Mouse (Mus musculus) left cerebral cortex, adult 9 months (tissue): ENCODE results near the gene Tepsin.

Experiments used
- DNase-seq, 2 experiments: peaks; one replicate each; pipeline ENCODE4 v3.0.0; 2022; ENCODE audit warnings: low spot score in 2 of 2

Tepsin gene

DNA sequence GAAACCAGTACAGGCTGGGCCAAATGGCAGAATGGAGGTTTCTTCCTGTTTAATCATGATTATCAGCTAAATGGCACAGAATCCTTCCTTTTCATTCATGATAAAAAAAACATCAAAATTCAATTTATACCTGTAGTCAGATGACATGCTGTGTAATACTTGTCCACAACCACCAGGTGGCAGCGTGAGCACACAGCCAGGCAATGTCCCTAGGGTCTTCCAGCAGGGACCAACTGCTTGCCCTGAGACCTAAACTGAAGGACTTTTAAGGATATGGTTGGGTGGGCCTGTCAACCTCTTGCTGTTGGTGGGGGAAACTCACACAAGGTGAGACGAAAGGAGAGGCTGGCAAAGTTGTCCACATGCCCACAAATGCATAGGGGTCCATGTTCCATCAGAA lies 12.5 kb upstream of the Tepsin start:
- no peak for DNase-seq

DNA sequence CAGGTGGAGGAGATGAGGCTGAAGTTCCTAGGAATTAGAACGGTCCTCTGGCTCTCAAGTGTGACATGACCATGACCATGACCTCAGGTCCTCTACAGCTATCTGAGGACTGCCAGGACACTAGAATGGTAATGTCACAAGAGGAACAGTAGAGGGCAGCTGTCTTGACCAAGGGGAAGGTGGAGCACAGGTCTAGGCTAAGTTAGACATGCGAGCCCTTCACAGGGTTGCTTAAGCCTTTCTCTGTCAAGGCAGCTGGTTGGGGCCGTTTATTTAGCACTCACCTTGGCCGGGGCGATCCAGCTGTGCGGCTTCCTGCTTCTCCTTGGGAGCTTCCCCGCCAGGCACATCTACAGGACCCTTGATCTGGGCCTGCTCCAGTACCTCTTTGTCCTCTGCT lies 12.0 kb upstream of the Tepsin start:
- no peak for DNase-seq

DNA sequence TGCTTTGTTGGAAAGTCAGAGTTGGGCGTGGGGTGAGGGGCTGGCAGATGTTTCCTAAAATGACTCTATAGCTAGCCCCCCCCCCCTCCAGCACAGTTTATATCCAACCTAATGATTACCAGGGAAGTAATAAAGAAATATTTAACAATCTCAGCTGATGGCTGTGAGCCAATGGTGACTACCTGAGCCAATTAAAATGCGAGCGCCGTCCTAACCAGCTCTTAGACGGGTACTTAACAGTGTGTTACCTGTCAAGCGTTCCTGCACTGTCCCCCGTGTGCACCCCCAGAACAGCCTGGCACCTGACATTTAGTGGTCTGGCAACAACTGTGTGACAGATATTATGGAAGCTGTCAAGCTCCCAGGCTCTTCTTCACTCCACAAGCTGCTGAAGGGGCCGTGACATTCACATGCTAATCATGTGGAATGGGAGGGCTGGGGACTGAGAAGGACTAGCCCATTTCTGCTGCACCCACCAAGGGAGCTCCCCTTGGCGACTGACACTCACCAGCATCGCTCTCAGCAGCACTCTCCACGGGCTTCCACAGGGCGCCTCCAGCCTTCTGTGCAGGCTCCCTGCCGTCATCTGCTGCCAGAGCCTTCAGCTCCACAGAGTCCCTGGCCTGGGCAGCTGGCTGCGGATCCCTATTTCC lies 11.2 kb upstream of the Tepsin start:
- DNase-seq, result no peak

DNA sequence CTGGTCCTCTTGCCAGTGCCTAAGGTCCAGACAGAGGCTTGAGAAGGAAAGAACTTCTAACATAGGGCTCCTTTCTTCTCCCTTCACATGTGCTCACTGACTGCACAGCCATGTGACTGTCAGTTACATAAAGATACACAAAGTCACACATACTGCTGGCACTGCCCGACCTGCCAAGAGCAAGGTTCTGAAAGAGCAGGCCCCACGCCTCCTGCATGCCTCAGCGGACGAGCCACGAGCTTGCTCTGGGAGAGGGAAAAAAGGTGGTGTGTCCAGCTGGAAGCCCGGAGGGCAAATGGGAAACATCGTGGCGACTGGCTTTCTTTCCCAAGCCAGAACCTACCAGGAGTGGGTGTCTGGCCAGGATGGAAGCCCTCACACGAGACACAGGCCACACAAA lies 9.3 kb upstream of the Tepsin start:
- no peak for DNase-seq

DNA sequence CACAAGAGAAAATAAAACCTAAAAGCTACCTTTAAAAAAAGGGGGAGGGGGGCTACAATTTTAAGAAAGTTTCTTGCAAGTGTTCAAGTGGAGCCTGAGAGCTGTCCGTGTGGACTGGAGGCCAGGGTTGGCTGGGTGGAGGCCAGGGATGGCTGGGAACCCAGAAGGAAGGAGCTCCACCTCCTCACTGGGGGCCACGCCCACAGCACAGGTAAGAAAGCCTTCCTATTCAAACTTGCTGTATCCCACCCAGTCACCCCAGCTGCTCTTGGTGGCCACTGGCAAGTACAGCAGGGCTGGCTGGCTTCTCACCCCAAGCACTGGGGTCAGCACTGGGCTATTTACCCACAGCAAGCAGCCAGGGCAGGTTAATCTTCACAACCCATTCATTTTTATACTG lies 8.5 kb upstream of the Tepsin start:
- DNase-seq, result no peak

DNA sequence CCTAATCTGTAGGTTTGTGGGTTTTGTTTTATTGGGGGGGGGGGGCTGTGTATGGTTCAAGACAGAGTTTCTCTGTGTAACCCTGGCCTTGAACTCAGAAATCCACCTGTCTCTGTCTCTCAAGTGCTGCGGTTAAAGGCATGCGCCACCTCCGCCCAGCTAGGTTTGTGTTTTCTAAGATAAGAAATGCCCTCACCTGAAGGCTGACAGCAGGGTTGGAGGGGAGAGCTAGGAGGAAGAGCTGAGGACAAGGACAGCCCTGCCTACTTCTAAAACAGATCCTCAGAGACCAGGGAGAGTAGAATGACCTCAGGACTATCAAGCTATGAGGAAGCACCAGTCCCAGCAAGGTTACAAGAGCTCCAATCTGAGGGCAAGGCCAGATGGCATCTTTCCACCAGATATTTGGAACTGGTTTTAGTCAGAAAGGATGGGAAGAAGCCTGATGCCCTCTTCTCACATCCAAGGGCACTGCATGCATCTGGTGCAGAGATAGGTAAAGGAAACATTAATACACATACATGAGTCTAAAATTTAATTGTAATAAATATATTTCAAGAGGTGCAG lies 5.0 kb upstream of the Tepsin start:
- DNase-seq, result no peak

DNA sequence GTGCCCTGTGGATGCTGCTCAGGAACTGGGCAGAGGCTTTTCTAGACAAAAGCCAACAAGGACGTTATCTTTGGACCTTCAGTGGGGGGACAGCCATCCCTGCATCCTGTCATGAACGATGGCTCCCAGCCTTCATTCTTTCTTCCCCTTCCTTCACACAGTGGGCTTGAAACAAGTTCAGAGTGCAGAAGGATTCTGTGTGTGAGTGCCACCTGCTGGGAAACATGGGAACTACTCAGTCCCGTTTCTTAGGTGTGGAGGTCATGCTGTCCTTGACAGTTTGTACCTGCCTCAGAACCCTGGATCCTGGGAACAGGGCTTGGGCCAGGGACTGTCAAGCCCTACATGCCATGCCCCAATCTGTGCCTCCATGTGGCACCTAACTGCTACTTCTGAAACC lies 2.5 kb upstream of the Tepsin start:
- DNase-seq, result peak in 1 of 2 experiments; percentile 74

DNA sequence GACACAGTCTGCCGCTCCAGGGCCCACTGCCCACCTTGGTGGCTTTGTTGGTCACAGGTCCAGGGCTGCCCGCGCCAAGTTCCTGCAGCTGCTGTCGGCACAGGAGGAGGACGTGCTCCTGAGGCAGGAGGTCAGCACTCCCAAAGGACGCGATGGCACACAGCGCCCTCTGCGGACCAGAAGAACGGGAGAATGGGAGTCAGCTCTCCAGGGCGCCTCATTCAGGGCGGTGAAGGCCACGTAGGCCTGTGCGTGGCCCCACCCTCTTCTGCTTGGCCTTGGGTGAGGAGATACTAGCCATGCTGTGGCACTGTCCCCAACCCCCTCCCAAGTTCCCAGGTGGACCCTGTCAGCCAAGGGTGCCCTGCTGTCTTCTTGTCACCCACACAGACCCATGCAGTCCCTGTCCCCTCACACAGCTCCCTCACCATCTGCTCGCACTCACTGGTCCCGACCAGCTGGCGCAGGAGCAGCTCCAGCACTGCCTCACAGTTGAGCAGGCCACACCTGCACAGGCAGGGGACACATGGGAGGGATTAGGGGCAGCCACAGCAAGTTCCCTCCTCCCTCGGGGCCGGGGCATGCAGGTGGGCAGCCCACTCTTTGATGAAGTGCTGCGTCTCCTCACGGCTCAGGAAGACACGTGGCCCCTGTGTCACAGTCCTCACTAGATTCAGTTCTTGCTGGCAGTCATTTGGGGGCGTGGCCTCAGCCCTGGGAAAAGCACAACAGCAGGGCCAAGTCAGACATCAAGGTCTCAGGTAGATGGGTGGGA lies 5.5 kb downstream of the Tepsin start:
- DNase-seq, result no peak

DNA sequence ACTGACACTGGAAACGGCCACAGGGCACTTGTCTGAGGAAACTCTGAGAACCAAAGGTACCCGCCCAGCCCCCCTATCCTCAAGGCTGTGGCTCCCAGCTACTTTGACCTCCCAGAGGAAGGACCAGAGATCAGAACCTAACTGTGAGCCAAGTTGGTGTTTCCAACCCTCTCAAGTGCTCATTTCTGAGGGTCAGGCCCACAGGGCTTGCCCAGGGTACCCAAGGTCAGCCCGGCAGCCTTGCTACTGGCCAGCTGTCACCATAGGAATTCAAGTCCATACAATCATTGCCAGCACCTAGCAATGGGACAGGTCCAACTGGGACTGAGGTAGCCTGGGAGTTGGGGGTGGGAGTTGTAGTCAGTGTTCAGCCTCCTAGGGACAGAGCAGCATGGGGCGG lies 7.9 kb downstream of the Tepsin start:
- DNase-seq, result no peak

DNA sequence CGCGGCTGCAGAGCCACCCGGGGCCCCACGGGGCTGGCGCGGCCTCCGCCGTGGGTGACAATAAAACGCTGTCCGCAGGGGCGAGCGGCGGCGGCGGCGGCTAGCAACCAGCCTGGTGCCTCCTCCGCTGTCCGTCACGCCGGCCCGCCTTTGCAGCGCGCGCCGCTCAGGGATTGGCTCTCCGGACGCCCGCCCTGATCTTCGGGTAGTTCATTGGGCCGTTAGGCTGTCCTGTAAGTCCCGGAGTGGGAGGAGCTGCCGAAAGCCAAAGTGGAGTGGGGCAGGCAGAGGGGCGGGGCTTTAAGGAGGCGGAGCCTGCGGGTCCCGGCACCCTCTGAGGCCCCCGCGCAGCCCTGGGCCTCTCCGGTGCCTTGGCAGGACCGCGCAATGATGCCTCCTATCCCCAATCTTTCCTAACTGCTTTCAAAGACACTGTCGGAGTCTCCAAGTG lies 11.8 kb downstream of the Tepsin start, which contains the start of gene Cep131:
Gene Cep131 (minus strand): TSS at position 126 of the 451 bp plus-strand sequence.
- DNase-seq, result peak; percentile 94 to 98

DNA sequence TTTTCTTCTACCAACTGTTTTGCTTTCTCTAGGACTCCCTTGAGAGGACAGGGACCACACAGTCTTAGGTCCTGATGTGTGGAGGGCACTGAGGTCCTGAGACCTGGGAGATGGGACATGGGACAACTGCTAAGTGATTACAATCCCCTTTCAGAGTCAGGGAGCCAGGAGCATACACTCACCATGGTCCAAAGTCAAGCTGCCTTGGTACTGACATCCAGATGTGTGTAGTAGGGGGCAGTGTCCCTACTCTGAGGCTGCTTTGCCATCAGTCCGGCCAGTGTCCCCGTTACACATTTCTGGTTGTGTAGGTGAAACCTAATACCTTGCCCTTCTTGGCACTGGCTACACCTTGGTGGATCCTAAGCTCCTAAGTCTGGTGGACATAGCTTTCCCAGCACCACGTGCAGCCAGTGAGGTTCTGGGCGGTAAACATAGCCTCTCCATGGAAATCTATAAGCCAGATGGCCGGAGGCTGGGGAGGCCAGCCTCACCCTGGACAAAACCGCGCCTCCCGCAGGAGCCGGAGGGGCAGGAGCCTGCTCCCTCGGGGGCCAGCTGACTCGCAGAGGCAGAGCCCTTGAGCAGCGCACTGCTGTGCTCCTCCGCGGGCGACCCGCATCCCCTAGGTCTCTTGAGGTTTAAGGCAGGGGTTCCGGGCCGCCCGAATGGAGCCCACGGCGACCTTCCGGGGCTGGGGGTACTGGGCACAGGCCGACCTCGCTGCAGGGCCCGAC lies 12.5 kb downstream of the Tepsin start:
- DNase-seq, result no peak

DNA sequence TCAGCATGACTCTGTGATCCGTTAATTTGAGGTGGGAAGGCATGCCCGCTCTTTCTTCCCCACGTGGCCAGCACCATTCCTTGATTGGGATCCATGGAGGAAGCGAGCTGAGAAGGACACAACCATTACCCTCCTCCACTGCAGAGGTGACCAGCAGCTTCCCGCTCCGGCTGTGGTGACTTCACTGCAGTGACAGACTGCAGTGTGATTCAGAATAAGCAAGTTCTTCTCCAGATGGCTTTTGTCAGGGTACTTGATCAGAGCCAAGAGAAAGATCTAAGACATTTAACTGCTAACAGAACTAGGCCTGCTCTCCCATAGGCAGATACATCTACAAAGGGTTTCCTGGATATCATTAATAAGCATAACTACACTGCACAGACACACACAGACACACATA lies 18.2 kb downstream of the Tepsin start:
- DNase-seq, result no peak

DNA sequence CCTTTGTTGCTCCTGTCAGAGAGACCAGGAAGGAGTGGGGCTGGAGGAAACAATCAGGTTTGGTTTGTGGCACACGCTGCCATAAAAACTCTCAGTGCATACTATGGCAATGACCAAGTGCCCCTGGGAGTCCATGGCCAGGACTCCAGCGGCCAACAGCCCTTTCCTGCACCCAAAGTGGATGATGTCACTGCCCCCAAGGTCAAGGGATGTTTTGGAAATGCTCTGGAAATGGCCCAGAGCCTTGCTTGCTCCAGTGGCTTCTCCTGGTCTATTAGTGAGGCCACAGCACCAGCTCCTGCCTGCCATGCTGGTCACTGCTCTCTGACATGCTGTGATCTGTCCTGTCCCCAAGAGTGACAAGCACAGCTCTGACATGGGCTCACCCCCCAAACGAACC lies 22.3 kb downstream of the Tepsin start:
- DNase-seq, result no peak

DNA sequence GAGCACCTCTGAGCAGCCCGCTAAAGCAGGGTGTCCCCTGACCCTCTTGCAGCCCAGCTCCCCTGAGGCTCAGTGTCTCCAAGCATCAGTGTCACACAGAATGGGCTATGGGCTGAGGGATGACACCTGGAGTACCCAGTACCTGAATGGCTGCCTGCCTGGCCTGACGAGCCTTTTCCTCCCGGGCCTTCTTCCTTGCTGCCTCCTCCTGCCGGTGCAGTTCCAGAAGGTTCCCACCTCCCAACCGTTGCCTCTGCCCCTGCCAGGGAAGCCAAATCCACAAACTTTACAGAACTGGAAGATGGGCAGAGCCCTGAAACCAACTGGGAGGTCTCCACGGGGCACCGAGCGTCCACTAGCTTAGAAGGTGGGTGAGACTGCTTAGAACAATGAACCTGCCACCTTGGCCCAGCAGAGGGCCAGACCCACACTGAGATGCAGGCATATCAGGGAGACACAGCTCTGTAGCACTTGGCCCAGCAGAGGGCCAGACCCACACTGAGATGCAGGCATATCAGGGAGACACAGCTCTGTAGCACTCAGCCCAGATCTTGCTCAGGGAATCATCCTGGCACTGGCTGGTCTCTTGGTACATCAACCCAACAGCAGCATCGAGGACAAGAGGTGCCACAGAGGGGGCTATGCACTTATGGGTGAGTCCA lies 25.4 kb downstream of the Tepsin start:
- DNase-seq, result no peak

DNA sequence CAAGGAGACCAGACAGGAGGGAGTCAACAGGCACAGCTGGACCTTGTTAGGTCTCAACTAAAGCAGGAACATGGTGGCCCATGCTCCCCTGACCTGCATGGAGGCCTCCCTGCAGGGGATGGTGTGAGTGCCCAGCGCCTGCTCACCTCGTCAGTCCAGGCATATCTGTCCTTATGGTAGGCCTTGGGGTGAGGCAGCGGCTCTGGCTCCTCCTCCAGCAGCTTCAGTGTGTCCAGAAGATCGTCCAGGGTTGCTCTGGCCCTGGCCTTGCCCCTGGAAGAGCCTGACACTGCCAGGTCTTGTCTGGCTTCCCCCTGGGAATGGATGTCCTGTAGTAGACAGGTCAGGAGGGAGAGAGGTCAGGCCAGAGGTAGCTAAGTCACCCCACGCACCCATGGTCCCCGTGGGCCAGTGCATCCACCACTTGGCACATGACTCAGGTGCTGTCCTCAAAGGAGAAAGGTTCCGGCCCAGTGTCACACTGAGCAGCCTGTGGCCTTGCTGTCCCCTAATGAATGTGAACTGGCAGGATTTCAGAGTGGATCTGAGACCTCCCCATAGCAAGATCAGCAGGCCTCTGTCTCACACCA lies 26.7 kb downstream of the Tepsin start:
- no peak for DNase-seq

DNA sequence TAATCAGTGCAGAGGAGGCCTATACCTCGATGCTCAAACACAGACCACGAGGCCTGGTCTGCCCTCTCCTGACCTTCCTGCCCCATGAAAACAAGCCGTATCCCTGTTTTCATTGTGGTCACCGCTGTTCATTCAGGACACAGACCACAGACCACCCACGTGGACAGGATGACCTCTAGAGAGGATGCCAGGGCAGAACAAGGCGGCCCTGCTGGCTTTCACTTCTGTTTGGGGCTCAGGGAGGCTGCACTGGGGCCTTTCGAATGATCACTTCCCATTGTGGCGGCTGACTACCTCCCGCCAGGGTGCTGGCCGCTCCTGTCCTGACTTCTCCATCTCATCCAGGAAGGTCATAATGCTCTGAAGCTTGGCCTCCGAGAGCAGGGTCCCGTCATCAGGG lies 27.5 kb downstream of the Tepsin start:
- DNase-seq, result no peak

DNA sequence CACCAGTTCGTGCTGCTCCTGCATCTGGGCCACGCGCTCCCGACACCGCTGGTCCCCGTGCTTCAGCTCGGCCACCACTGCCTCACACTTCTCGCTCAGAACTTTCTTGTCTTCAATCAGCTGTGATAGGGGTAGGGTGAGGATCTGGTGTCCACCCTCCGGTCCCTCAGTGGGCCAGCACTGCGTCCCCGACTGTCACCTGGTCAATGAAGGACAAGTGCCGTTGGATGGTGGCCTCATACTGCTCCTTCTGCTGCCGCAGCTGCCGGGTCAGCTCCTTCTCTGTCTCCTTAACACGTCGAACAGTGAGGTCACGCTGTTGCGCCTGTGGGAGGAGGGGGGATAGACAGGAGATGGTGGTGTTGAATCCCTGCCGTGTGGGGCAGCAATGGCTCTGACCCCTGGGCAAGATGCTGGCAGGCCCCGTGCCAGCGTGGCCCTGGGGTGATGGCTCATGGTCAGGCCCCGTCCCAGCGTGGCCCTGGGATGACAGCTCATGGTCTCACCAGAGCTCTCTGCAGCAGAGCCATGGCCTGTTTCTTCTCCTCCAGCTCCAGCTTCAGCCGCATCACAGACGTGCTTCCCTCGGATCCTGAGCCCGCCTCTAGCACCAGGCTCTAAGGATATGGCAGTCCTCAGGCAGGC lies 28.1 kb downstream of the Tepsin start:
- DNase-seq, result no peak

DNA sequence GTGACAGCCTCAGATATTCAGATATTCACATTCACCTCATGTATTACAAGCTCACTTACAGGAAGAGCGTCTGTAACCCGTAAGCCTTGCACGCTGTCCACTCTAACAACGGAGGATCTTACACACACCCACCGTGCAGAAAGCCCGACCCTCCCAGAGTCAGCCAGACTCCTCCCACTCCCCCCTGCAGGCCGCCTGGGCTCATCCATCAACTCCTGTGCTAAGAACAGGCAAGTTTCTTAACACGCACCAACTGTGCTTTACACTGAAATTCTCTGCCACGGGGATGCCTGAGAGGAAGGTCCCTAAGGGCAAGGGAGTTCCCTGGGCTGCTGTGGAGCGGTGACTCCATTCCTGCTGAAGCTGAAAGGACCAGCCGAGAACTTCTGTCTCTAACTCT lies 29.3 kb downstream of the Tepsin start:
- no peak for DNase-seq

DNA sequence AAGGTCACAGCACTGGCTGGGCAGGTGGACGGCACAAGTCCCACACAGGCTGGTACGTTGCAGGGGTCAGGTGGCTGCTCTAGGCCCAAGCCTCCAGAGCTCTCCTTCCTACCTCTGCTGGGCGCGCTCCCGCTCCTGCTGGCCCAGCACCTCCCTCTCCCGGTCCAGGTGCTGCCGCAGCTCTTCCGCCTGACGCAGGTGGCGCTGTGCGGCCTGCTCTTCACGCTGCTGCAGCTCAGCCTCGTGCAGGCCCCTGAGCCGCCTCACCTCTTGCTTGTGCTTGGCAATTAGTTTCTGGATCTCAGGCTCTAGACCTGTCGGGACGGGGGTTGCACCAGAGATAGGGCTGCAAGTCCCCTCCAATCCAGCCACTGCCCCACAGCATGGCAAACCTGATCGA lies 30.7 kb downstream of the Tepsin start:
- DNase-seq, result no peak

DNA sequence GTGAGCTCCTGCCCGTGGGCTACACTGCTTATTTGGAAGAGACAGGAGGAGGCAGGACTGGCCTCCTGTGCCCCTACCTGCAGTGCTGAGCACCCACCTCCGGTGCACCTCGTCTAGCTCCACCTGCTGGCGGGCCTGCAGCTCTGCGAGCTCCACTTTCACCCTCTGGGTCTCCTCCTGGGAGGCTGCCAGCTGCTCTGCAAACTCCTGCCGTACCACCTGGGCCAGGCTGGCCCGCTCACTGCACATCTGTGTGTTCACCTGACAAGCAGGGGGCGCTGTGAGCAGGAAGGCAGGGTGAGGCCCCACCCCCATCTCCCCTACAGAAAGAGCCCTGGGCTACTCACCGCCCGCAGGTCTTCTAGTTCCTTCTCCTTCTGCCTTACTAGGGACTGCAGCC lies 33.2 kb downstream of the Tepsin start:
- peak in 1 of 2 experiments; percentile 55 for DNase-seq

DNA sequence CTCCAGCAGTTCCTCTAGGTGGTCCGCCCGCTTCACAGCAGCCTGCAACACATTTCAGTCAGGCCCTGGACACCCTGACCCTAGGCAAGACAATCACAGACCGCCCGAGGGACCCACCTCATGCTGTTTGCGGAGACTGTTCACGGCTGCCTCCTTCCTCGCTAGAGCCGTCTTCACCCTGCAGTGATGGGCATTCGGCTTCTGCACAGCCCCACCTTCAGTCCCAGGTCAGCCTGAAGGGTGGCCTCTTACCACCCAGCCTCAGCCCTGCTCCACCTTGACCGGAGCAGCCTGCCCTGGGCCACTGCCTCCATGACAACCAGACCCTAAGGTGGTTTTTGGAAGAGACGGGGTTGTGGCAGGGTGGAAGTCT lies 33.9 kb downstream of the Tepsin start:
- DNase-seq, result no peak
